Mouse (Mus musculus) heart, embryonic 16.5 days (tissue): ENCODE measurements around the gene Tmem51. TPM values are rescaled to one million over a fixed set of nuclear protein-coding genes. Genes with fewer than 3 reads are reported as not detected.
A peak's percentile ranks its signal among the peaks of the same experiment; 100 is the strongest.
"Not testable (repeated sequence)": the region's sequence is repeated elsewhere in the genome, so short reads cannot be mapped to it uniquely, and the experiment has no call there.

Experiments used
- ATAC-seq: fragments of 200-750 bp; cut with Nextera tagmentation; replicated peaks from 2 replicates; pipeline ENCODE4 v1.8.0; 2017; ENCODE audit warnings: moderate number of reproducible peaks; ENCODE audit not compliant: insufficient read depth, low FRiP score; ENCODE audit errors: extremely low read depth
- H3K27ac ChIP-seq: fragments of 300-500 bp; sonication (generic); 2 replicates; pipeline ENCODE4 v1.5.1; 2014; ENCODE audit warnings: mild to moderate bottlenecking, low read length, control low read depth, moderate library complexity
- H3K27me3 ChIP-seq: fragments of 300-500 bp; sonication (generic); 2 replicates; pipeline ENCODE4 v1.6.1; 2014; ENCODE audit warnings: low read length, mixed read lengths; ENCODE audit not compliant: control insufficient read depth, insufficient read depth
- H3K36me3 ChIP-seq: fragments of 300-500 bp; sonication (generic); 2 replicates; pipeline ENCODE4 v1.6.1; 2014; ENCODE audit not compliant: control insufficient read depth, insufficient read depth
- H3K4me1 ChIP-seq: fragments of 300-500 bp; sonication (generic); 2 replicates; pipeline ENCODE4 v1.6.1; 2014; ENCODE audit warnings: low read length, mixed read lengths; ENCODE audit not compliant: control insufficient read depth, insufficient read depth
- H3K4me2 ChIP-seq: fragments of 300-500 bp; sonication (generic); 2 replicates; pipeline ENCODE4 v1.6.1; 2014; ENCODE audit warnings: low read depth, mild to moderate bottlenecking, control low read depth, low read length
- H3K4me3 ChIP-seq: fragments of 300-500 bp; sonication (generic); 2 replicates; pipeline ENCODE4 v1.5.1; 2014; ENCODE audit warnings: mild to moderate bottlenecking, control low read depth, low read length
- H3K9ac ChIP-seq: fragments of 300-500 bp; sonication (generic); 2 replicates; pipeline ENCODE4 v1.6.1; 2014; ENCODE audit warnings: low read length, control low read depth
- H3K9me3 ChIP-seq: fragments of 300-500 bp; sonication (generic); replicated peaks from 2 replicates; pipeline ENCODE4 v1.6.1; 2016; ENCODE audit warnings: low read length; ENCODE audit not compliant: control insufficient read depth
- WGBS: fragments of 180-500 bp; shearing (Covaris S2); extraction: QIAGEN DNeasy Blood & Tissue Kit; methylation state at CpG from one replicate; pipeline ENCODE4 v1.1.7; 2014; 5-methylcytosine and 5-hydroxymethylcytosine counted together
- polyA plus RNA-seq: library from polyadenylated mRNA; unstranded; fragments of >200 nt; fragmentation: Nextera tagmentation; extraction: Ambion mirVana; gene quantifications from 2 replicates; pipeline ENCODE4 v1.2.1, GENCODE M21; 2015

Tmem51 gene
- polyA plus RNA-seq, 1 experiment from 2014 or later: 49.2 TPM

GRCm38 (mm10) chr4:141998282-141998821, 85.8 kb downstream of the Tmem51 start:
- WGBS: 33% methylated on average over 11 of the region's 11 CpGs
- Histone ChIP-seq H3K4me1 (no peaks in the 10 kb centered on the region), H3K9ac (no peak overlapping the region), H3K4me3 (peak overlapping the region; percentile 44), H3K9me3 (no peaks in the 10 kb centered on the region; the same call in 1 of the 2 replicates), H3K36me3 (no peaks in the 10 kb centered on the region), H3K27ac (no peak overlapping the region), H3K27me3 (no peaks in the 10 kb centered on the region), H3K4me2 (peak overlapping the region; percentile 58)
- ATAC-seq: peak; percentile 25; the same call in 1 of the 2 replicates

GRCm38 (mm10) chr4:141996880-141997279, 87.2 kb downstream of the Tmem51 start:
- Histone ChIP-seq H3K27me3 (no peaks in the 10 kb centered on the region), H3K27ac (no peak overlapping the region)
- WGBS: 65% methylated on average over 3 of the region's 3 CpGs

GRCm38 (mm10) chr4:141996086-141996485, 88.0 kb downstream of the Tmem51 start:
- H3K9me3 ChIP-seq: no peaks in the 10 kb centered on the region
- no peak overlapping the region for H3K27ac ChIP-seq
- no peak overlapping the region for H3K4me2 ChIP-seq
- ATAC-seq: no peak
- no peaks in the 10 kb centered on the region for H3K4me1 ChIP-seq
- no peaks in the 10 kb centered on the region for H3K36me3 ChIP-seq
- WGBS: 37% methylated on average over 7 of the region's 7 CpGs
- no peak overlapping the region for H3K4me3 ChIP-seq
- H3K9ac ChIP-seq: no peak overlapping the region
- H3K27me3 ChIP-seq: no peaks in the 10 kb centered on the region

More at GRCm38 (mm10) chr4:141996880-141997279, 87.2 kb downstream of the Tmem51 start:
- Histone ChIP-seq H3K4me3 (no peak overlapping the region), H3K9me3 (no peaks in the 10 kb centered on the region), H3K4me2 (no peak overlapping the region), H3K9ac (no peak overlapping the region), H3K4me1 (no peaks in the 10 kb centered on the region), H3K36me3 (no peaks in the 10 kb centered on the region)
- ATAC-seq: no peak

- not testable (repeated sequence) for H3K4me3 ChIP-seq, H3K36me3 ChIP-seq, H3K9me3 ChIP-seq, H3K9ac ChIP-seq, H3K4me2 ChIP-seq, H3K27me3 ChIP-seq, H3K27ac ChIP-seq, H3K4me1 ChIP-seq, ATAC-seq
- WGBS: 52% methylated on average over 2 of the region's 2 CpGs
Measured at GRCm38 (mm10) chr4:141994062-141994471, 90.0 kb downstream of the Tmem51 start.

GRCm38 (mm10) chr4:141993347-141994061, 90.6 kb downstream of the Tmem51 start:
- Histone ChIP-seq H3K9ac (no peak overlapping the region), H3K4me3 (no peak overlapping the region), H3K36me3 (no peaks in the 10 kb centered on the region), H3K27me3 (no peaks in the 10 kb centered on the region), H3K9me3 (no peaks in the 10 kb centered on the region), H3K4me1 (no peaks in the 10 kb centered on the region), H3K4me2 (no peak overlapping the region), H3K27ac (no peak overlapping the region)
- ATAC-seq: no peak
- WGBS: 74% methylated on average over 5 of the region's 5 CpGs

- Histone ChIP-seq H3K36me3 (no peaks in the 10 kb centered on the region), H3K4me1 (no peaks in the 10 kb centered on the region), H3K27ac (no peak overlapping the region), H3K4me2 (no peak overlapping the region), H3K4me3 (no peak overlapping the region), H3K9ac (no peak overlapping the region), H3K9me3 (no peaks in the 10 kb centered on the region), H3K27me3 (no peaks in the 10 kb centered on the region)
- no peak for ATAC-seq
- 72% methylated on average over 14 of the region's 14 CpGs for WGBS
Measured at GRCm38 (mm10) chr4:141992530-141993204, 91.4 kb downstream of the Tmem51 start.

- no peak overlapping the region for H3K9ac ChIP-seq
- WGBS: 85% methylated on average over 1 of the region's 1 CpGs
- ATAC-seq: no peak
- H3K4me1 ChIP-seq: no peaks in the 10 kb centered on the region
- no peaks in the 10 kb centered on the region for H3K36me3 ChIP-seq
- no peaks in the 10 kb centered on the region for H3K9me3 ChIP-seq
- no peaks in the 10 kb centered on the region for H3K27me3 ChIP-seq
- no peak overlapping the region for H3K4me2 ChIP-seq
- H3K27ac ChIP-seq: no peak overlapping the region
- H3K4me3 ChIP-seq: no peak overlapping the region
Measured at GRCm38 (mm10) chr4:141988178-141988577, 95.9 kb downstream of the Tmem51 start.

- no peaks in the 10 kb centered on the region for H3K36me3 ChIP-seq
- no peak overlapping the region for H3K27ac ChIP-seq
- no peaks in the 10 kb centered on the region for H3K27me3 ChIP-seq
- H3K9ac ChIP-seq: no peak overlapping the region
- H3K4me2 ChIP-seq: no peak overlapping the region
- H3K4me3 ChIP-seq: no peak overlapping the region
- no peaks in the 10 kb centered on the region for H3K4me1 ChIP-seq
- no peaks in the 10 kb centered on the region for H3K9me3 ChIP-seq
- 66% methylated on average over 3 of the region's 3 CpGs for WGBS
- no peak for ATAC-seq
Measured at GRCm38 (mm10) chr4:141983689-141984088, 100.4 kb downstream of the Tmem51 start.

GRCm38 (mm10) chr4:141981475-141981874, 102.6 kb downstream of the Tmem51 start:
- no peak overlapping the region for H3K4me2 ChIP-seq
- H3K4me1 ChIP-seq: no peaks in the 10 kb centered on the region
- H3K4me3 ChIP-seq: no peak overlapping the region
- no peak for ATAC-seq
- no peak overlapping the region for H3K9ac ChIP-seq
- 62% methylated on average over 3 of the region's 3 CpGs for WGBS
- H3K27me3 ChIP-seq: no peaks in the 10 kb centered on the region
- H3K9me3 ChIP-seq: no peaks in the 10 kb centered on the region
- no peaks in the 10 kb centered on the region for H3K36me3 ChIP-seq
- no peak overlapping the region for H3K27ac ChIP-seq
